Mouse (Mus musculus) CD8-positive naive resting alpha-beta T cell, adult 2 months (primary cell): ENCODE data around the gene Ar.

ENCODE experiments used
- DNase-seq, 2 experiments: peaks; one replicate each; pipeline ENCODE4 v3.0.0; 2022; ENCODE audit warnings: low read depth in 2 of 2, low spot score in 2 of 2

Gene Ar

DNA sequence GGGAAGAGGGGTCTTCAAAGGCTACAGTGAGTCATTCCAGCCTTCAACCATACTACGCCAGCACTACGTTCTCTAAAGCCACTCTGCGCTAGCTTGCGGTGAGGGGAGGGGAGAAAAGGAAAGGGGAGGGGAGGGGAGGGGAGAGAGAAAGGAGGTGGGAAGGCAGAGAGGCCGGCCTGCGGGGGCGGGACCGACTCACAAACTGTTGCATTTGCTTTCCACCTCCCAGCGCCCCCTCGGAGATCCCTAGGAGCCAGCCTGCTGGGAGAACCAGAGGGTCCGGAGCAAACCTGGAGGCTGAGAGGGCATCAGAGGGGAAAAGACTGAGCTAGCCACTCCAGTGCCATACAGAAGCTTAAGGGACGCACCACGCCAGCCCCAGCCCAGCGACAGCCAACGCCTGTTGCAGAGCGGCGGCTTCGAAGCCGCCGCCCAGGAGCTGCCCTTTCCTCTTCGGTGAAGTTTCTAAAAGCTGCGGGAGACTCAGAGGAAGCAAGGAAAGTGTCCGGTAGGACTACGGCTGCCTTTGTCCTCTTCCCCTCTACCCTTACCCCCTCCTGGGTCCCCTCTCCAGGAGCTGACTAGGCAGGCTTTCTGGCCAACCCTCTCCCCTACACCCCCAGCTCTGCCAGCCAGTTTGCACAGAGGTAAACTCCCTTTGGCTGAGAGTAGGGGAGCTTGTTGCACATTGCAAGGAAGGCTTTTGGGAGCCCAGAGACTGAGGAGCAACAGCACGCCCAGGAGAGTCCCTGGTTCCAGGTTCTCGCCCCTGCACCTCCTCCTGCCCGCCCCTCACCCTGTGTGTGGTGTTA lies at the start of gene Ar:
Gene Ar, plus strand, starts transcription at position 239 of the 812 bp plus-strand sequence.
- peak; percentile 2 to 36 for DNase-seq

GRCm38 (mm10) chrX:98149724-98150392 lies 1.3 kb downstream of the Ar start:
- peak; percentile 9 to 35 for DNase-seq

DNA sequence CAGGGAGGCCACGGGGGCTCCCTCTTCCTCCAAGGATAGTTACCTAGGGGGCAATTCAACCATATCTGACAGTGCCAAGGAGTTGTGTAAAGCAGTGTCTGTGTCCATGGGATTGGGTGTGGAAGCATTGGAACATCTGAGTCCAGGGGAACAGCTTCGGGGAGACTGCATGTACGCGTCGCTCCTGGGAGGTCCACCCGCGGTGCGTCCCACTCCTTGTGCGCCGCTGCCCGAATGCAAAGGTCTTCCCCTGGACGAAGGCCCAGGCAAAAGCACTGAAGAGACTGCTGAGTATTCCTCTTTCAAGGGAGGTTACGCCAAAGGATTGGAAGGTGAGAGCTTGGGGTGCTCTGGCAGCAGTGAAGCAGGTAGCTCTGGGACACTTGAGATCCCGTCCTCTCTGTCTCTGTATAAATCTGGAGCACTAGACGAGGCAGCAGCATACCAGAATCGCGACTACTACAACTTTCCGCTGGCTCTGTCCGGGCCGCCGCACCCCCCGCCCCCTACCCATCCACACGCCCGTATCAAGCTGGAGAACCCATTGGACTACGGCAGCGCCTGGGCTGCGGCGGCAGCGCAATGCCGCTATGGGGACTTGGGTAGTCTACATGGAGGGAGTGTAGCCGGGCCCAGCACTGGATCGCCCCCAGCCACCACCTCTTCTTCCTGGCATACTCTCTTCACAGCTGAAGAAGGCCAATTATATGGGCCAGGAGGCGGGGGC lies 2.0 kb downstream of the Ar start:
- DNase-seq: peak in 1 of 2 experiments; percentile 14

DNA sequence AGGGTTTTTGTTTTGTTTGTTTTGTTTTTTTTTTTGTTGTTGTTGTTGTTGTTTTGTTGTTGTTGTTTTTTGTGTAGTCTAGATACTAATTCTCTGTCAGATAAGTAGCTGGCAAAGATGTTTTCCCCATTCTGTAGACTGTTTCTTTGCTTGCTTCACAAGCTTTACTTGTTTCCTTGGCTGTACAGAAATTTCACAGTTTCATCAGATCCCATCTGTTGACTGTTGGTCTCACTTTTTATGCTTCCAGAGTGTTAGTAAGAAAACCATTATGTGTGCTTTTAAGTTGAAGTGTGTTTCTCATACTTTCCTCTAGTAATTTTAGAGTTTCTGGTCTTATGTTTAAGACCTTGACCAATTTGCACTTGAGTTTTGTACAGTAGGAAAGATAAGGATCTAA lies 41.2 kb downstream of the Ar start:
- DNase-seq: no peak

- no peak for DNase-seq
Measured at GRCm38 (mm10) chrX:98205766-98206165, 57.2 kb downstream of the Ar start.

- DNase-seq: no peak
Measured at GRCm38 (mm10) chrX:98207166-98207565, 58.6 kb downstream of the Ar start.

DNA sequence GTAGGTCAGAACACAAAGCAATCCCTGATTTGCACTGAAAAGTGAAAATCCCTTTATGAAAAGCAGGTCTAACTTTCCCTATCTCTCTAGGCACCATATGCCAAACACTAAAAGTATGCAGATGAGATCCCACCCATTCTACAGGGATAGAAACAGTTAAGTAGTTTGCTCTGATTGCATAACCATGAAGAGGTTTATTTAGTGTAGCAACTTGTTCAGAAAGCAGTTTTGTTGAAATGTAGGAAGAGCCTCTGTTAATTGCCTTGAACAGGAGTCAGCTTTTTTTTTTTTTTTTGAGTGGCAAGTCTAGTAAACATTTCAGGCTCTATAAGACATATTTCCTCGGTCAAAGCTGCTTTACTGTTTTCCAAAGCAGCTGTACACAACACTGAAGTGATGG lies 67.5 kb downstream of the Ar start:
- no peak for DNase-seq

GRCm38 (mm10) chrX:98239011-98239410 lies 90.4 kb downstream of the Ar start:
- DNase-seq: no peak

DNA sequence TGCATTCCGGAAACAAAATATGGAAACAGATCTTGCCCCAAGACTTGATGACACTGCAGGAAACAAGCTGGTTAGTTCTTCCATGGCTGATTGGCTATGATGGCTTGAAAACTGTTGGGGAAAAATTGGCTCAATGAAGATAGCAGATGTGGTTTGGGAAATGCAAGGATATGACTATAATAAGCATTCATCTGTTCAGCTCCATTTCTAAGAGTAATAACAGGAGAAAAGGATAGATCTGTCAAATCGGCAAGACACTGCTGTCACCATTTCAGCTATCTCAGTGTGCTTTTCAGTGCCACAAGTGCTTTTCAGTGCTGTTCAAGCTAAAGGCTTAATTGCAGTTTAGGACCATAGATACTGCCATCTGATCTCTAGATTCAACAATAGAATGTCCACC lies 96.5 kb downstream of the Ar start:
- DNase-seq: no peak

DNA sequence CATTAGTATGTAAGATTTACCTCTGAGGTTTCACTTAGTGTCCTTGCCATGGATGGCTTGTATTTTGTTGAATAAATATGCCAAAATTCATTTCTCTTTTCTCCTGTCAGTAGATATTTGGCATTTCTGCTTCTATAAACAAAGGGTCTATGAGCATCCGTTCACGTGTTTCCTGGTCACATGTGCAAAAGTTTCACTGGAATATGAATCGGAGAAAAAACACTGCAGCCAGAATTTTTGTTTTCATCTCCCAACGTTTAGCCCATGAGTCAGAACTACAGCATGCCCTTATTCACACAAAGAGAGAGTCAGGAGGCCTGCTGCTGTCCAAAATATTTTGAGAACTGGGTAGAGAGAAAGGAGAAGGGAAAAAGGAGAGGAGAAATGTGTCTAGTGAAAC lies 99.8 kb downstream of the Ar start:
- no peak for DNase-seq

- peak; percentile 1 to 4 for DNase-seq
Measured at GRCm38 (mm10) chrX:98259620-98260019, 111.1 kb downstream of the Ar start.

GRCm38 (mm10) chrX:98265755-98266154 lies 117.2 kb downstream of the Ar start:
- peak in 1 of 2 experiments; percentile 4 for DNase-seq

DNA sequence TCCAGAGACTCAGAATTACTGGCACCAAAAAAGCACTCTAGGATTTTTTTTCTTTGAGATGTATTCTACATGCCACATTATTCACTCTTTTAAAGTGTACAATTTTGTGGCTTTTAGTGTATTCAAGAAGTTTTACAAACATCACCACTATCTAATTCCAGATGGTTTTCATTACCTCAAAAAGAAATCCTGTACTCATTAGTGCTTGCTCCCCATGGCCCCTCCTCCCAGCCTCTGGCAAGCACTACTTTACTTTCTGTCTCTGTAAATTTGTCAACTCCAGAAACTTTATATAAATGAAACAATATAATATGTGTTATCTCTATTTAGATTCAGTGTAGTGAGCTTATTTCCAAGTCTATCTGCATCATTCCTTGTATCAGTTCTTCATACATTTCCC lies 122.8 kb downstream of the Ar start:
- DNase-seq: no peak

GRCm38 (mm10) chrX:98291763-98292162 lies 143.2 kb downstream of the Ar start:
- no peak for DNase-seq

GRCm38 (mm10) chrX:98300685-98301084 lies 152.1 kb downstream of the Ar start:
- no peak for DNase-seq

DNA sequence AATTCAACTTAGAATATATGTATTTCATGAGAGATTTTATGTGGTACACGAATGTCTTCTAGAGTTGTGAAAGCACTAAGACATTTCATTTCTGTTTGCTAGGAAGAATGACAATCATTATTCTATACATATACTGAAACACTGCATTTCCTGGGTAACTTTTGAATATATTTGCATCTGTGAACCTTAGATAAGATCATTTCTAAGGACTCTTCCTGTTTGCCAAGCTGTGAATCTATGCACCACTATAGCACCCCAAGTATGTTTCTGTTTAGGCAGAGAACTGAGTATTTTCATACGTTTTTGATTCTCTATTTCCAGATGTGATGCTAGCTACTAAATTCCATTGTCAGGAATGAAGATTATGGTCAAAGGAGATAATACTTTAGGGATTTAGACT lies 153.4 kb downstream of the Ar start:
- DNase-seq: no peak

- no peak for DNase-seq
Measured at GRCm38 (mm10) chrX:98315961-98316360, 167.4 kb downstream of the Ar start.

- DNase-seq: no peak
Measured at GRCm38 (mm10) chrX:98317483-98317882, 168.9 kb downstream of the Ar start.

DNA sequence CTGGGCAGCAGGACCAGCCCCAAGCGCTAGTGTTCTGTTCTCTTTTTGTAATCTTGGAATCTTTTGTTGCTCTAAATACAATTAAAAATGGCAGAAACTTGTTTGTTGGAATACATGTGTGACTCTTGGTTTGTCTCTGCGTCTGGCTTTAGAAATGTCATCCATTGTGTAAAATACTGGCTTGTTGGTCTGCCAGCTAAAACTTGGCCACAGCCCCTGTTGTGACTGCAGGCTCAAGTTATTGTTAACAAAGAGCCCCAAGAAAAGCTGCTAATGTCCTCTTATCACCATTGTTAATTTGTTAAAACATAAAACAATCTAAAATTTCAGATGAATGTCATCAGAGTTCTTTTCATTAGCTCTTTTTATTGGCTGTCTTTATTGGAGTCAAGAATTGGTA lies 174.5 kb downstream of the Ar start:
- no peak for DNase-seq

DNA sequence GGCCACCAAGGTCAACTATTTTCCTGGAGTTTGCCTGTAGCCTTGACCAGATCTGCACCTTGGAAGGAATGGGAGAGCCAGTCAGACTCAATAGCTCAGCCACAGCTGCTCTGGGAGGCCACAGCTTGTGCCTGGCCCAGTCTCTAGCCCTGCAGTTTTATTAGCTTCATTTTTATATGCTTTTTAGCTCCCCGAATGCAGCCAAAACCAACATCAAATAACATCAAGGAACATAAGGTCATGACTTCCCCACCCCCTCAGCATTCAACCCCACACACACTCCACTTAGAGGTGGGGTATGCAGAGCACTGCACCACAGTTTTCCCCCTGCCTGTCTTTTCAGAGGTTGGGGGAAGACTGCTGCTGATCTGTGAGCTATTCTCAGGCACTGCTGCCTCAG lies 198.9 kb downstream of the Ar start:
- no peak for DNase-seq

GRCm38 (mm10) chrX:98348036-98348435 lies 199.5 kb downstream of the Ar start:
- DNase-seq: no peak
